16 mouse cellular contexts compared by ENCODE assay signal in genomic region chr5:104829611-104830010, GRCm38 (mm10). TPM values are rescaled to one million over a fixed set of nuclear protein-coding genes. Genes with fewer than 3 reads are reported as not detected.
"Had no signal": no experiment of that assay in that cellular context is flagged by ENCODE, and none has a peak within 500 bp of the region (broad histone marks: within the 10 kb centered on the region; RNA-seq: fewer than 3 reads in every experiment).

No protein-coding gene starts in this region.

- H3K27ac ChIP-seq: neural tube, embryonic 15.5 days; stomach, embryonic 15.5 days; stomach, postnatal 0 days had no signal

- H3K4me2 ChIP-seq: neural tube, embryonic 15.5 days; stomach, embryonic 15.5 days had no signal

- H3K4me1 ChIP-seq: neural tube, embryonic 15.5 days; stomach, embryonic 15.5 days had no signal

- DNase-seq: retina, postnatal 1 day; right cerebral cortex, adult 18-20 months; right cerebral cortex, postnatal 14 days; right cerebral cortex, postnatal 25 days; right cerebral cortex, postnatal 4 days; spleen, adult 18-20 months; thymus, adult 18-20 months; thymus, adult 2 months; thymus, postnatal 14 days; thymus, postnatal 25 days; thymus, postnatal 36 days; thymus, postnatal 4 days had no signal

- H3K4me3 ChIP-seq: neural tube, embryonic 15.5 days; stomach, embryonic 15.5 days had no signal

- H3K36me3 ChIP-seq: stomach, embryonic 15.5 days had no signal

- H3K27me3 ChIP-seq: neural tube, embryonic 15.5 days; stomach, embryonic 15.5 days had no signal

- H3K9ac ChIP-seq: neural tube, embryonic 15.5 days; stomach, embryonic 15.5 days had no signal

RNA-seq across cellular contexts. Expression of gene Zfp951, which starts 30.3 kb away (rescaled TPM):
- polyA plus RNA-seq: small intestine, adult 2 months had no signal
